Mouse (Mus musculus) liver, embryonic 11.5 days (tissue): ENCODE results near the gene Zfp687. TPM values are rescaled to one million over a fixed set of nuclear protein-coding genes. Genes with fewer than 3 reads are reported as not detected.

Source experiments
- ATAC-seq: fragments of 200-750 bp; cut with Nextera tagmentation; replicated peaks from 2 replicates; pipeline ENCODE4 v1.8.0; 2017; ENCODE audit warnings: moderate number of reproducible peaks, mild to moderate bottlenecking, moderate TSS enrichment, moderate library complexity; ENCODE audit not compliant: low FRiP score
- DNase-seq: peaks from one replicate; pipeline ENCODE4 v3.0.0-alpha.2; 2017; ENCODE audit warnings: low spot score
- H3K27ac ChIP-seq: fragments of 300-500 bp; sonication (generic); 2 replicates; pipeline ENCODE4 v1.5.1; 2014; ENCODE audit warnings: mild to moderate bottlenecking, low read depth, low read length, control low read depth
- H3K27me3 ChIP-seq: fragments of 300-500 bp; sonication (generic); replicated peaks from 2 replicates; pipeline ENCODE4 v1.6.1; 2014; ENCODE audit warnings: low read length, mixed read lengths; ENCODE audit not compliant: control insufficient read depth, insufficient read depth
- H3K36me3 ChIP-seq: fragments of 300-500 bp; sonication (generic); 2 replicates; pipeline ENCODE4 v1.6.1; 2014; ENCODE audit warnings: mild to moderate bottlenecking, low read length, moderate library complexity, mixed read lengths; ENCODE audit not compliant: control insufficient read depth, insufficient read depth
- H3K4me1 ChIP-seq: fragments of 300-500 bp; sonication (generic); replicated peaks from 2 replicates; pipeline ENCODE4 v1.6.1; 2014; ENCODE audit warnings: low read length, mixed read lengths; ENCODE audit not compliant: control insufficient read depth, insufficient read depth
- H3K4me2 ChIP-seq: fragments of 300-500 bp; sonication (generic); 2 replicates; pipeline ENCODE4 v1.6.1; 2014; ENCODE audit warnings: mild to moderate bottlenecking, control low read depth, moderate library complexity
- H3K4me3 ChIP-seq: fragments of 300-500 bp; sonication (generic); 2 replicates; pipeline ENCODE4 v1.5.1; 2014; ENCODE audit warnings: low read depth, low read length, control low read depth
- H3K9ac ChIP-seq: fragments of 300-500 bp; sonication (generic); 2 replicates; pipeline ENCODE4 v1.6.1; 2014; ENCODE audit warnings: low read depth, low read length, control low read depth
- H3K9me3 ChIP-seq: fragments of 300-500 bp; sonication (generic); 2 replicates; pipeline ENCODE4 v1.6.1; 2016; ENCODE audit warnings: low read length, inconsistent platforms, mixed read lengths; ENCODE audit not compliant: control insufficient read depth
- WGBS: fragments of 180-500 bp; shearing (Covaris S2); extraction: QIAGEN DNeasy Blood & Tissue Kit; methylation state at CpG from one replicate; pipeline ENCODE4 v1.1.7; 2014; 5-methylcytosine and 5-hydroxymethylcytosine counted together
- polyA plus RNA-seq: library from polyadenylated mRNA; unstranded; fragments of >200 nt; fragmentation: Nextera tagmentation; extraction: Ambion mirVana; gene quantifications from 2 replicates; pipeline ENCODE4 v1.2.1, GENCODE M21; 2014

The Zfp687 gene
- polyA plus RNA-seq, 1 experiment from 2014 or later: 20.2 TPM

DNA sequence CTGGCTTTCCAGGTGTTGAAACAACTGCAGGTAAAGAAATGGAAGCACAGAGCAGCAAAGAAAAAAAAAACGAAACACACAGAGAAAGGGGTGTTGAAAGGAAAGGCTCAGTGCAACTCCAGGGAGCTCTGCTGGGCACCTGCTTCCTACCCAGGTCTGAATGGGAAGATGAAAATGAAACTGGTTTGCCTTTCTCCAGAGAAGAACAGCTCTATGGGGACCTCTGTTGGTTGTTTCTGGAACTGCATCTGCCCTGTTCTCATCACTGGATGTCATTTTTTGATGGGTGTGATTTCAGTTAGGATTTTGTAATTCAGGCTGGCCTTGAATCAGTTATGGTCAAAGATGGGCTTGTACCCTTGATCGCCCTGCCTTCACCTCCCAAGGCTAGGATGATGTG lies 18.3 kb downstream of the Zfp687 start:
- Histone ChIP-seq H3K9me3 (no peaks in the 10 kb centered on the region), H3K27ac (no peak overlapping the region), H3K27me3 (no peaks in the 10 kb centered on the region), H3K9ac (no peak overlapping the region), H3K4me3 (no peak overlapping the region), H3K4me2 (no peak overlapping the region), H3K4me1 (no peaks in the 10 kb centered on the region), H3K36me3 (peaks cover 10% of the 10 kb centered on the region; the same call in 1 of the 2 replicates)
- 21% methylated on average over 2 of the region's 2 CpGs for WGBS
- DNase-seq: no peak
- ATAC-seq: no peak

DNA sequence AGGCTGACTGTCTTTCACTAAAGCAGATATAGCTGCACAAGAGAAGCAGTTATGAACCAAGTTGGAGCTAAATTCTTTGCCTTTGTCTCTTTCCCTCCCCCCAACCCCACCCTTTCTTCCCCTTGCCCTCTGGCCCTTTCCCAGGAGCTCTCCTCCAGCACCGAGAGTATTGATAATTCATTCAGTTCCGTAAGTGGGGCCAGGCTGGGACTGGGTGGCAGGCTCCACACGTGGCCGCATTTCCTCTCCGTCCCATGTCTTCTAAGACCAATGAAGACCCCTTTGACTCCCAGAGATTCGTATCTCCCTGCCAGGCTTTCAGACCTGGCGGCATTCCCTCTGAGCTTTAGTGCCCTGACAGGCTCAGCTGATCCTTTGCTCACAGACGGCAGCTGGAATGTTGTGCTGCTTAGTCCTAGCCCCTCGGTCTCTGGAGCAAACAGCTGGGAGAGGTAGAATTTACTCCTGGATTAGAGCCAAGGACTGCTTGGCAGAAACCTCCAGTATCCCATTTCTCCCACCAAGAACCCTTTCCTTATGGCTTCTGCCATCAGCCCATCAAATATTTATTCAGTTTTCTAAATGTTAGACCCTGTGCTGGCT lies 26.0 kb downstream of the Zfp687 start:
- no peak overlapping the region for H3K9ac ChIP-seq
- WGBS: 65% methylated on average over 9 of the region's 9 CpGs
- no peaks in the 10 kb centered on the region for H3K9me3 ChIP-seq
- no peak overlapping the region for H3K27ac ChIP-seq
- no peaks in the 10 kb centered on the region for H3K27me3 ChIP-seq
- peaks cover 23% of the 10 kb centered on the region for H3K4me1 ChIP-seq
- peaks cover 3% of the 10 kb centered on the region; the same call in 1 of the 2 replicates for H3K36me3 ChIP-seq
- ATAC-seq (no peak), DNase-seq (no peak)
- H3K4me2 ChIP-seq: no peak overlapping the region
- no peak overlapping the region for H3K4me3 ChIP-seq

DNA sequence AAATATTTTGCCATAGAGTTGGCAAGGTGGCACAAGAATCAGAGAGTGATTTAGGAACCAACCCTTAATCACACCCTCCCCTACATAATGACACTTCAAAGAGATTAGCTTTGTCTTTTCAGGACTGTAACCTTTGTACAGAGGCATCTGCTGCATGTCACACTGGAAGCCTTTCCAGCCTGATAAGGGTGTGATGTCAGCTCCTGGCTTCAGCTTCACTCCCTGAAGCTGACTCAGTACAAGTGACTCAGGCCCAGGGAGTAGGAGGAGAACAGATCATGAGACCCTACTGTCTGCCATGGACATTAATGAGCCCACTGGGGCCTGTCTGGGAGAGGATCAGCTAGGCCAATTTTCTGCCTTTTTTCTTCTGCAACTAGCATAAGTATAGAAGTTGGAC lies 27.7 kb downstream of the Zfp687 start:
- H3K9me3 ChIP-seq: no peaks in the 10 kb centered on the region
- peaks cover 5% of the 10 kb centered on the region; the same call in 1 of the 2 replicates for H3K36me3 ChIP-seq
- H3K4me3 ChIP-seq: no peak overlapping the region
- H3K27me3 ChIP-seq: no peaks in the 10 kb centered on the region
- H3K9ac ChIP-seq: no peak overlapping the region
- H3K4me1 ChIP-seq: peaks cover 23% of the 10 kb centered on the region
- H3K27ac ChIP-seq: no peak overlapping the region
- ATAC-seq (peak; percentile 85), DNase-seq (no peak)
- H3K4me2 ChIP-seq: no peak overlapping the region

GRCm38 (mm10) chr3:94985513-94985912 lies 29.7 kb downstream of the Zfp687 start:
- Histone ChIP-seq H3K4me1 (peaks cover 23% of the 10 kb centered on the region), H3K4me3 (no peak overlapping the region), H3K9me3 (no peaks in the 10 kb centered on the region), H3K27ac (no peak overlapping the region), H3K27me3 (no peaks in the 10 kb centered on the region), H3K36me3 (peaks cover 5% of the 10 kb centered on the region; the same call in 1 of the 2 replicates), H3K4me2 (no peak overlapping the region), H3K9ac (no peak overlapping the region)
- WGBS: 94% methylated on average over 2 of the region's 2 CpGs
- DNase-seq: no peak
- no peak for ATAC-seq

GRCm38 (mm10) chr3:94984312-94984711 lies 30.9 kb downstream of the Zfp687 start:
- H3K9me3 ChIP-seq: no peaks in the 10 kb centered on the region
- 89% methylated on average over 11 of the region's 11 CpGs for WGBS
- no peak for DNase-seq
- no peak overlapping the region for H3K9ac ChIP-seq
- H3K4me1 ChIP-seq: peaks cover 23% of the 10 kb centered on the region
- H3K27me3 ChIP-seq: no peaks in the 10 kb centered on the region
- no peak overlapping the region for H3K27ac ChIP-seq
- H3K4me3 ChIP-seq: no peak overlapping the region
- H3K4me2 ChIP-seq: no peak overlapping the region
- H3K36me3 ChIP-seq: peaks cover 5% of the 10 kb centered on the region; the same call in 1 of the 2 replicates
- ATAC-seq: no peak

GRCm38 (mm10) chr3:94974528-94975422 lies 40.5 kb downstream of the Zfp687 start, which contains the start of gene Pi4kb:
TSS of gene Pi4kb (plus strand) at chr3:94974731.
- DNase-seq (peak; percentile 94), ATAC-seq (peak; percentile 92)
- Histone ChIP-seq H3K4me1 (peaks cover 14% of the 10 kb centered on the region; the same call in 1 of the 2 replicates), H3K4me3 (peak within 1 kb of the TSS; percentile 88), H3K4me2 (peak within 1 kb of the TSS; percentile 88), H3K9ac (peak within 1 kb of the TSS; percentile 94), H3K27ac (peak within 1 kb of the TSS; percentile 77), H3K27me3 (no peaks in the 10 kb centered on the region), H3K36me3 (no peaks in the 10 kb centered on the region), H3K9me3 (no peaks in the 10 kb centered on the region)
- under 1% methylated on average over 52 of the region's 57 CpGs for WGBS

DNA sequence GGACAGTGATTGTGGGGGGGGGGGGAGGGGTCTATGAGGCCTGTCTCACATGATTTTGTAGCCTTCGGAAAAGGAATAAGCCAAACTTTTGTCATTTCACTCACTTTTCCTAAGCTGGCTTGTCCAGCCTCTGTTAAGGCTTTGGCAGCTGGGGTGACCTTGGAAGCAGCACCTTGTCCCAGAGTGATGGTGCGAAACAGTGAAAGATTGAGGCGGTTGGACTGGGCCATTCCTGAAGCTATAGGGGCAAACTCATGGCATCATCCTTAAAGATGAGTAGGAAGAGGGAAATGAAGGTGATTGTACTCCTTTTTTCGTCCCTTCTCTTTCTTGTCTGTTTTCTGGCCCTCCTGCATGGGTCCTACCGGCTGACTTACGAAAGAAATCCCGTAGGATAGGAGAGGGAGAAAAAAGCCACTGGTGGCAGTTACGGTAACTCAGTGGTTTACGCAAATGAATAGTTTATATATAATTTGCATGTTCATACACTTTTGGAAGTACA lies 41.2 kb downstream of the Zfp687 start:
- 26% methylated on average over 9 of the region's 9 CpGs for WGBS
- Histone ChIP-seq H3K9ac (peak overlapping the region; percentile 55), H3K4me3 (peak overlapping the region; percentile 88), H3K9me3 (no peaks in the 10 kb centered on the region), H3K4me1 (peaks cover 14% of the 10 kb centered on the region; the same call in 1 of the 2 replicates), H3K27ac (no peak overlapping the region), H3K4me2 (peak overlapping the region; percentile 88), H3K27me3 (no peaks in the 10 kb centered on the region), H3K36me3 (no peaks in the 10 kb centered on the region)
- DNase-seq (no peak), ATAC-seq (peak; percentile 7; the same call in 1 of the 2 replicates)

- DNase-seq (no peak), ATAC-seq (no peak)
- peak overlapping the region; percentile 88 for H3K4me2 ChIP-seq
- no peaks in the 10 kb centered on the region for H3K9me3 ChIP-seq
- peaks cover 14% of the 10 kb centered on the region; the same call in 1 of the 2 replicates for H3K4me1 ChIP-seq
- H3K9ac ChIP-seq: peak overlapping the region; percentile 55; the same call in 1 of the 2 replicates
- H3K36me3 ChIP-seq: no peaks in the 10 kb centered on the region
- no peaks in the 10 kb centered on the region for H3K27me3 ChIP-seq
- H3K27ac ChIP-seq: no peak overlapping the region
- peak overlapping the region; percentile 88; the same call in 1 of the 2 replicates for H3K4me3 ChIP-seq
- 85% methylated on average over 5 of the region's 5 CpGs for WGBS
These were observed 41.6 kb downstream of the Zfp687 start for GRCm38 (mm10) chr3:94973620-94974019.
